Mouse (Mus musculus) heart, adult 2 months (tissue): ENCODE data around the gene Ear6.

ENCODE experiments used
- CTCF ChIP-seq: fragments of 200-600 bp; IDR thresholded peaks from 2 replicates; pipeline ENCODE4 v1.8.1; 2022; ENCODE audit warnings: antibody characterized with exemption, mild to moderate bottlenecking, moderate library complexity
- POLR2A ChIP-seq: fragments of 200-500 bp; IDR thresholded peaks from 2 replicates; pipeline ENCODE4 v1.6.1; 2011; ENCODE audit warnings: mild to moderate bottlenecking, low read depth, low read length, control low read depth; ENCODE audit not compliant: insufficient read depth

DNA sequence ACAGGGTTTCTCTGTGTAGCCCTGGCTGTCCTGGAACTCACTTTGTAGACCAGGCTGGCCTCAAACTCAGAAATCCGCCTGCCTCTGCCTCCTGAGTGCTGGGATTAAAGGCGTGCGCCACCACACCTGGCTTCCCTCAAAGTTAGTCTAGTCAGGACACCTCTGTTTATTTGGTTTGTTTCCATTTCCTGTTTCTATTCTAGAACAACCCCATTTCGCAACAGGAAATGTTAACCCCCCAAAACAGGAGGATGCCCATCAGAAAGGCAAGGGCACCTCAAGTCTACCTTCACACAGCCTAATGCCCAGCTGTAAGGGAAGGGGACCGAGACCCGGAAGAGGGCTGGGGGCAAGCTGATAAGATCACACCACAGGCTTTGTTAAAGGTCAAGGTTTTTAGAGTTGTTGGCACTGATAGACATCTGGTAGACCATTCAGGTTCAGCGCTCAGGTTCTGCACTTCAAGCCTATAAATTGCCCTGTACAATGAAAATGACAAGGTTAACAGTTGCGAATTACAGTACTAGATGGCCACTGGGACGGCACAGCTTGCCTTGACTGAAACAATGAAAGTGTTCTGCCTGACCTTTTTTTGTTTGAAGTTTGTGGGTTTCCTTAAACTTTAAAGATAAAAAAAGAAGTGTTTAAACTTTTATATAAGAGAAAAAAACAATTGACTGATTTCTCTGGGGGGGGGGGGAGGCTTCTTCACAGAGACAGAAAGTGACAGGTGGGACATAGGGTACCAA, 38.9 kb downstream of the Ear6 start, which contains the start of gene Slc39a2:
- TF ChIP-seq CTCF (no peak), POLR2A (no peak)
